Mouse (Mus musculus): ENCODE results near the gene Tpcn2.

Tpcn2 gene

GRCm38 (mm10) chr7:145283487-145284187 is at the start of gene Tpcn2:
TSS of gene Tpcn2 (minus strand) at chr7:145284011.
- in situ Hi-C loops (cut with MboI) = no loop called here

- in situ Hi-C loops (cut with MboI) = no loop called here
Measured at GRCm38 (mm10) chr7:145332376-145333041, 48.7 kb upstream of the Tpcn2 start.

- in situ Hi-C loops (cut with MboI) = no loop called here
Measured at GRCm38 (mm10) chr7:145330641-145331040, 46.8 kb upstream of the Tpcn2 start.

GRCm38 (mm10) chr7:145329982-145330381 is 46.2 kb upstream of the Tpcn2 start:
- in situ Hi-C loops (cut with MboI) = no loop called here

- in situ Hi-C loops (cut with MboI) = no loop called here
Measured at GRCm38 (mm10) chr7:145325697-145326096, 41.9 kb upstream of the Tpcn2 start.

- in situ Hi-C loops (cut with MboI) = no loop called here
Measured at GRCm38 (mm10) chr7:145323607-145324006, 39.8 kb upstream of the Tpcn2 start.

- in situ Hi-C loops (cut with MboI) = no loop called here
Measured at GRCm38 (mm10) chr7:145319481-145319880, 35.7 kb upstream of the Tpcn2 start.

- in situ Hi-C loops (cut with MboI) = no loop called here
Measured at GRCm38 (mm10) chr7:145317522-145317921, 33.7 kb upstream of the Tpcn2 start.

GRCm38 (mm10) chr7:145314785-145315411 is 31.1 kb upstream of the Tpcn2 start, which contains the start of gene Mrgprd:
TSS of gene Mrgprd (plus strand) at chr7:145314835.
- in situ Hi-C loops (cut with MboI) = no loop called here

GRCm38 (mm10) chr7:145312137-145312536 is 28.3 kb upstream of the Tpcn2 start:
- in situ Hi-C loops (cut with MboI) = no loop called here

GRCm38 (mm10) chr7:145310526-145310925 is 26.7 kb upstream of the Tpcn2 start:
- in situ Hi-C loops (cut with MboI) = no loop called here

- in situ Hi-C loops (cut with MboI) = no loop called here
Measured at GRCm38 (mm10) chr7:145309877-145310276, 26.1 kb upstream of the Tpcn2 start.

GRCm38 (mm10) chr7:145308866-145309265 is 25.1 kb upstream of the Tpcn2 start:
- in situ Hi-C loops (cut with MboI) = no loop called here

- in situ Hi-C loops (cut with MboI) = no loop called here
Measured at GRCm38 (mm10) chr7:145308061-145308675, 24.4 kb upstream of the Tpcn2 start.

- in situ Hi-C loops (cut with MboI) = no loop called here
Measured at GRCm38 (mm10) chr7:145307636-145308035, 23.8 kb upstream of the Tpcn2 start.

- in situ Hi-C loops (cut with MboI) = no loop called here
Measured at GRCm38 (mm10) chr7:145304153-145304552, 20.3 kb upstream of the Tpcn2 start.

GRCm38 (mm10) chr7:145302488-145303285 is 18.9 kb upstream of the Tpcn2 start:
- in situ Hi-C loops (cut with MboI) = no loop called here

GRCm38 (mm10) chr7:145301341-145302005 is 17.7 kb upstream of the Tpcn2 start:
- in situ Hi-C loops (cut with MboI) = no loop called here

- in situ Hi-C loops (cut with MboI) = no loop called here
Measured at GRCm38 (mm10) chr7:145301008-145301340, 17.2 kb upstream of the Tpcn2 start.

GRCm38 (mm10) chr7:145300321-145301007 is 16.7 kb upstream of the Tpcn2 start, which contains the start of gene Mrgprf:
TSS of gene Mrgprf (plus strand) at chr7:145300828.
- in situ Hi-C loops (cut with MboI) = no loop called here

Data from mature B cell (primary cell).